Mouse (Mus musculus): ENCODE results near the gene Aco2.
A peak's percentile ranks its signal among the peaks of the same experiment; 100 is the strongest.
"Not testable (repeated sequence)": the region's sequence is repeated elsewhere in the genome, so short reads cannot be mapped to it uniquely, and the experiment has no call there.

Aco2 gene

GRCm38 (mm10) chr15:81882348-81882747, 10.2 kb downstream of the Aco2 start:
- DNase-seq = no peak

- DNase-seq = no peak
Observed at GRCm38 (mm10) chr15:81885418-81885934, 13.4 kb downstream of the Aco2 start.

- DNase-seq = no peak
Observed at GRCm38 (mm10) chr15:81886795-81887550, 14.9 kb downstream of the Aco2 start.

GRCm38 (mm10) chr15:81889175-81889574, 17.1 kb downstream of the Aco2 start:
- no peak for DNase-seq

- DNase-seq = no peak
Observed at GRCm38 (mm10) chr15:81891140-81891802, 19.2 kb downstream of the Aco2 start.

GRCm38 (mm10) chr15:81891822-81892580, 19.9 kb downstream of the Aco2 start:
- DNase-seq = no peak

- no peak for DNase-seq
Observed at GRCm38 (mm10) chr15:81894002-81894401, 21.9 kb downstream of the Aco2 start.

GRCm38 (mm10) chr15:81896407-81896806, 24.3 kb downstream of the Aco2 start:
- DNase-seq = peak; percentile 48

GRCm38 (mm10) chr15:81897607-81898285, 25.6 kb downstream of the Aco2 start:
- no peak for DNase-seq

GRCm38 (mm10) chr15:81898751-81899150, 26.6 kb downstream of the Aco2 start:
- no peak for DNase-seq

GRCm38 (mm10) chr15:81904939-81905338, 32.8 kb downstream of the Aco2 start:
- DNase-seq = peak; percentile 71

GRCm38 (mm10) chr15:81907953-81908352, 35.8 kb downstream of the Aco2 start:
- DNase-seq = no peak

GRCm38 (mm10) chr15:81908767-81909166, 36.7 kb downstream of the Aco2 start:
- DNase-seq = not testable (repeated sequence)

- DNase-seq = no peak
Observed at GRCm38 (mm10) chr15:81912498-81912897, 40.4 kb downstream of the Aco2 start.

GRCm38 (mm10) chr15:81914668-81915067, 42.6 kb downstream of the Aco2 start:
- DNase-seq = no peak

- DNase-seq = no peak
Observed at GRCm38 (mm10) chr15:81915663-81916062, 43.6 kb downstream of the Aco2 start.

- DNase-seq = no peak
Observed at GRCm38 (mm10) chr15:81917201-81917600, 45.1 kb downstream of the Aco2 start.

GRCm38 (mm10) chr15:81917621-81918463, 45.7 kb downstream of the Aco2 start:
- DNase-seq = no peak

GRCm38 (mm10) chr15:81919062-81919461, 47.0 kb downstream of the Aco2 start:
- no peak for DNase-seq

GRCm38 (mm10) chr15:81920546-81921217, 48.6 kb downstream of the Aco2 start:
- DNase-seq = peak; percentile 67

GRCm38 (mm10) chr15:81921255-81921654, 49.1 kb downstream of the Aco2 start:
- DNase-seq = no peak
